Mouse (Mus musculus) cortical plate, adult 2 months (tissue): ENCODE results near the gene Afg1l.

Experiments used
- CTCF ChIP-seq: fragments of 200-500 bp; IDR thresholded peaks from 2 replicates; pipeline ENCODE4 v1.5.1; 2011; ENCODE audit warnings: mild to moderate bottlenecking, control low read depth, low read length; ENCODE audit not compliant: insufficient read depth; ENCODE audit errors: extremely low read depth
- POLR2A ChIP-seq: fragments of 200-500 bp; IDR thresholded peaks from 2 replicates; pipeline ENCODE4 v1.6.1; 2011; ENCODE audit warnings: mild to moderate bottlenecking, low read length, control low read depth; ENCODE audit not compliant: insufficient read depth; ENCODE audit errors: extremely low read depth

GRCm38 (mm10) chr10:42308687-42308987 is 169.7 kb downstream of the Afg1l start:
- TF ChIP-seq CTCF (no peak), POLR2A (no peak)
